Comparison of ENCODE assay signal across 8 mouse cellular contexts in genomic region chr2:143545299-143545751, GRCm38 (mm10). TPM values are rescaled to one million over a fixed set of nuclear protein-coding genes. Genes with fewer than 3 reads are reported as not detected.
DNase-seq lines count a peak whose midpoint lies in the region; ATAC-seq and TF ChIP-seq lines count a peak whose summit lies in the region.
"Had no signal": no experiment of that assay in that cellular context is flagged by ENCODE, and none has a peak within 500 bp of the region (broad histone marks: within the 10 kb centered on the region; RNA-seq: fewer than 3 reads in every experiment).

No protein-coding gene starts in this region.

- H3K36me3 ChIP-seq in E14TG2a.4 (ENCODE audit: insufficient read depth, low read length) (no peaks in the 10 kb centered on the region), ES-E14 (ENCODE audit: control insufficient read depth, insufficient read depth, low read length, poor library complexity, severe bottlenecking) (no peaks in the 10 kb centered on the region)
- H3K36me3 ChIP-seq in embryonic facial prominence, embryonic 11.5 days (replicated peaks; ENCODE audit: control insufficient read depth, insufficient read depth, low read depth, low read length): no peaks in the 10 kb centered on the region
- no peaks in the 10 kb centered on the region for H3K36me3 ChIP-seq in intestine, postnatal 0 days (ENCODE audit: control insufficient read depth, insufficient read depth)
- H3K36me3 ChIP-seq in midbrain, embryonic 14.5 days (ENCODE audit: control insufficient read depth, insufficient read depth, low read length): no peaks in the 10 kb centered on the region

- no peak overlapping the region for H3K27ac ChIP-seq in ES-E14 (ENCODE audit: insufficient read depth, low read depth, low read length, poor library complexity, severe bottlenecking)
- H3K27ac ChIP-seq in embryonic facial prominence, embryonic 11.5 days (replicated peaks; ENCODE audit: low read depth, low read length): no peak overlapping the region
- no peak overlapping the region for H3K27ac ChIP-seq in intestine, postnatal 0 days (ENCODE audit: low read depth, low read length)
- H3K27ac ChIP-seq in midbrain, embryonic 14.5 days (replicated peaks; ENCODE audit: low read depth, low read length): peak overlapping the region; percentile 90

- no peaks in the 10 kb centered on the region for H3K9me3 ChIP-seq in E14TG2a.4 (ENCODE audit: low read length)
- H3K9me3 ChIP-seq in ES-E14 (ENCODE audit: control insufficient read depth, insufficient read depth, low read depth, low read length): no peaks in the 10 kb centered on the region
- no peaks in the 10 kb centered on the region for H3K9me3 ChIP-seq in embryonic facial prominence, embryonic 11.5 days (replicated peaks; ENCODE audit: control insufficient read depth, low read length)
- no peaks in the 10 kb centered on the region for H3K9me3 ChIP-seq in intestine, postnatal 0 days (ENCODE audit: control insufficient read depth)
- no peaks in the 10 kb centered on the region for H3K9me3 ChIP-seq in midbrain, embryonic 14.5 days (ENCODE audit: control insufficient read depth, low read length)

- H3K4me3 ChIP-seq in E14TG2a.4 (replicated peaks; ENCODE audit: low read length) (peak overlapping the region; percentile 85), ES-E14 (ENCODE audit: insufficient read depth in 1 of 2, low read depth in 1 of 2, low read length in 2 of 2, poor library complexity in 1 of 2, severe bottlenecking in 1 of 2) (peak overlapping the region; percentile 71 to 75)
- peak overlapping the region; percentile 48 for H3K4me3 ChIP-seq in embryonic facial prominence, embryonic 11.5 days (ENCODE audit: low read depth, low read length)
- peak overlapping the region; percentile 46 for H3K4me3 ChIP-seq in intestine, postnatal 0 days (ENCODE audit: low read depth, low read length)
- peak overlapping the region; percentile 53 for H3K4me3 ChIP-seq in midbrain, embryonic 14.5 days (replicated peaks; ENCODE audit: low read depth, low read length)

- TF ChIP-seq CTCF in E14TG2a.4 (conservative IDR thresholded peaks at IDR 0.05; ENCODE audit: low read length): no peak
- no peak for TF ChIP-seq CTCF in intestine, postnatal 0 days (IDR thresholded peaks at IDR 0.05; ENCODE audit: low read depth)

- DNase-seq in ES-E14 (ENCODE audit: low read depth, low spot score): peak; percentile 28
- DNase-seq in embryonic facial prominence, embryonic 11.5 days (ENCODE audit: low spot score): no peak
- peak; percentile 73 for DNase-seq in midbrain, embryonic 14.5 days
- DNase-seq in gastrocnemius, postnatal 25 days: no peak
- DNase-seq in yolk sac, embryonic 10.5 days (ENCODE audit: low spot score): no peak

- H3K4me1 ChIP-seq in E14TG2a.4 (replicated peaks; ENCODE audit: low read depth, low read length) (peaks cover 36% of the 10 kb centered on the region), ES-E14 (ENCODE audit: control insufficient read depth in 2 of 2, insufficient read depth in 2 of 2, low read length in 2 of 2, poor library complexity in 1 of 2) (peaks cover 0 to 9% of the 10 kb centered on the region in 2 experiments; a peak in 1 of 4 replicates)
- no peaks in the 10 kb centered on the region for H3K4me1 ChIP-seq in embryonic facial prominence, embryonic 11.5 days (ENCODE audit: control insufficient read depth, insufficient read depth, low read length)
- H3K4me1 ChIP-seq in intestine, postnatal 0 days (replicated peaks; ENCODE audit: control insufficient read depth, insufficient read depth, low read length): no peaks in the 10 kb centered on the region
- H3K4me1 ChIP-seq in midbrain, embryonic 14.5 days (ENCODE audit: control insufficient read depth, insufficient read depth, low read length): peaks cover 13% of the 10 kb centered on the region; the same call in 1 of the 2 replicates

- no peak overlapping the region for H3K9ac ChIP-seq in ES-E14 (ENCODE audit: insufficient read depth, low read depth, low read length, poor library complexity, severe bottlenecking)
- peak overlapping the region; percentile 46 for H3K9ac ChIP-seq in embryonic facial prominence, embryonic 11.5 days (replicated peaks; ENCODE audit: low read length)
- no peak overlapping the region for H3K9ac ChIP-seq in intestine, postnatal 0 days (ENCODE audit: low read depth, low read length)
- peak overlapping the region; percentile 57 for H3K9ac ChIP-seq in midbrain, embryonic 14.5 days (replicated peaks; ENCODE audit: low read length)

- ATAC-seq in embryonic facial prominence, embryonic 11.5 days (replicated peaks; ENCODE audit: insufficient number of reproducible peaks, low FRiP score, low TSS enrichment, low read depth): peak; percentile 40; the same call in 1 of the 2 replicates
- ATAC-seq in intestine, postnatal 0 days: no peak
- peak; percentile 53 for ATAC-seq in midbrain, embryonic 14.5 days (ENCODE audit: low FRiP score, low TSS enrichment)

- peaks cover 44% of the 10 kb centered on the region for H3K27me3 ChIP-seq in E14TG2a.4 (ENCODE audit: insufficient read depth, low read length)
- peaks cover 20% of the 10 kb centered on the region for H3K27me3 ChIP-seq in embryonic facial prominence, embryonic 11.5 days (ENCODE audit: control insufficient read depth, insufficient read depth, low read length)
- peaks cover 21% of the 10 kb centered on the region for H3K27me3 ChIP-seq in intestine, postnatal 0 days (replicated peaks; ENCODE audit: control insufficient read depth, insufficient read depth, low read length)
- H3K27me3 ChIP-seq in midbrain, embryonic 14.5 days (ENCODE audit: control insufficient read depth, insufficient read depth, low read length): no peaks in the 10 kb centered on the region

- WGBS in embryonic facial prominence, embryonic 11.5 days: 0% methylated on average over 7 of the region's 7 CpGs
- WGBS in intestine, postnatal 0 days: under 1% methylated on average over 7 of the region's 7 CpGs
- 0% methylated on average over 7 of the region's 7 CpGs for WGBS in midbrain, embryonic 14.5 days

- H3K4me2 ChIP-seq in embryonic facial prominence, embryonic 11.5 days (ENCODE audit: low read depth, low read length): peak overlapping the region; percentile 83
- peak overlapping the region; percentile 76 for H3K4me2 ChIP-seq in intestine, postnatal 0 days (replicated peaks; ENCODE audit: low read depth)
- peak overlapping the region; percentile 79 for H3K4me2 ChIP-seq in midbrain, embryonic 14.5 days (ENCODE audit: low read length)

- in situ Hi-C loops in ES-E14 (cut with MboI; ENCODE audit: low sequenced_read_pairs in 2 of 2, unreplicated experiment in 2 of 2): no loop called here

TF ChIP-seq in ES-E14, 5 proteins besides CTCF, POLR2A, EP300 and RAD21:
- TF ChIP-seq CHD2 (IDR thresholded peaks at IDR 0.05; ENCODE audit: low read depth, low read length) (no peak), ZC3H11A (IDR thresholded peaks at IDR 0.05; ENCODE audit: borderline replicate concordance, low read depth, low read length) (no peak), HCFC1 (IDR thresholded peaks at IDR 0.05; ENCODE audit: borderline replicate concordance, insufficient read depth, low read length) (no peak), ZNF384 (IDR thresholded peaks at IDR 0.05; ENCODE audit: low read depth, low read length) (no peak), MAFK (IDR thresholded peaks at IDR 0.05; ENCODE audit: insufficient read depth, low read depth, low read length) (no peak)

RNA-seq across cellular contexts. Expression of gene Pcsk2, which starts 0.6 kb away (rescaled TPM):
- 0.27 and 0.32 TPM in 2 replicates for total RNA-seq in ES-E14 (2012; rRNA removed)
- polyA plus RNA-seq in embryonic facial prominence, embryonic 11.5 days (2014; fragmentation: Nextera tagmentation; extraction: Ambion mirVana): 1.7 and 2.0 TPM in 2 replicates
- polyA plus RNA-seq in intestine, postnatal 0 days (2015; fragmentation: Nextera tagmentation; extraction: Ambion mirVana): 0.57 and 0.68 TPM in 2 replicates
- 28.9 and 34.2 TPM in 2 replicates for polyA plus RNA-seq in midbrain, embryonic 14.5 days (2014; fragmentation: Nextera tagmentation; extraction: Ambion mirVana)
- under 1 TPM in 1 of 2 experiments, not detected in 1; 0.08 TPM for total RNA-seq in gastrocnemius, postnatal 25 days (2021)
- polyA plus RNA-seq: spleen, adult 2 months had no signal

Comparison
In these comparisons a context has a peak if more than half of its experiments do, and no peak if none do; other contexts are left out.
1. DNase-seq: peak in ES-E14 (single experiment) and midbrain, embryonic 14.5 days (single experiment); none in embryonic facial prominence, embryonic 11.5 days (single experiment), gastrocnemius, postnatal 25 days (single experiment) and yolk sac, embryonic 10.5 days (single experiment).
2. H3K9ac ChIP-seq: peak in embryonic facial prominence, embryonic 11.5 days (single experiment) and midbrain, embryonic 14.5 days (single experiment); none in ES-E14 (single experiment) and intestine, postnatal 0 days (single experiment).
3. RNA of gene Pcsk2, which starts 0.6 kb away (polyA plus RNA-seq): 28.9 to 34.2 TPM in midbrain, embryonic 14.5 days; 1.7 to 2.0 TPM in embryonic facial prominence, embryonic 11.5 days and 0.57 to 0.68 TPM in intestine, postnatal 0 days; every median in the first group is over 10 times any median in the second.
4. Peak in every context shown above with its lines, with median percentiles within 50 percentile points of each other: H3K4me3 ChIP-seq and H3K4me2 ChIP-seq.